Mouse (Mus musculus) forebrain, embryonic 14.5 days (tissue): ENCODE results near the gene Plin5. TPM values are rescaled to one million over a fixed set of nuclear protein-coding genes. Genes with fewer than 3 reads are reported as not detected.

Experiments
- ATAC-seq: fragments of 200-750 bp; cut with Nextera tagmentation; 2 replicates; pipeline ENCODE4 v1.8.0; 2017; ENCODE audit warnings: mild to moderate bottlenecking, moderate library complexity
- DNase-seq: peaks from one replicate; pipeline ENCODE4 v3.0.0-alpha.2; 2015; ENCODE audit warnings: low spot score
- H3K27ac ChIP-seq: fragments of 300-500 bp; sonication (generic); 2 replicates; pipeline ENCODE4 v1.5.1; 2014; ENCODE audit warnings: low read depth, mild to moderate bottlenecking, control low read depth, low read length, moderate library complexity
- H3K27me3 ChIP-seq: fragments of 300-500 bp; sonication (generic); replicated peaks from 2 replicates; pipeline ENCODE4 v1.6.1; 2014; ENCODE audit warnings: low read length, control low read depth, mixed read lengths; ENCODE audit not compliant: control insufficient read depth, insufficient read depth
- H3K36me3 ChIP-seq: fragments of 300-500 bp; sonication (generic); 2 replicates; pipeline ENCODE4 v1.6.1; 2014; ENCODE audit warnings: low read length, control low read depth; ENCODE audit not compliant: control insufficient read depth, insufficient read depth
- H3K4me1 ChIP-seq: fragments of 300-500 bp; sonication (generic); 2 replicates; pipeline ENCODE4 v1.6.1; 2014; ENCODE audit warnings: antibody characterized with exemption, low read length, control low read depth; ENCODE audit not compliant: control insufficient read depth, insufficient read depth
- H3K4me2 ChIP-seq: fragments of 300-500 bp; sonication (generic); 2 replicates; pipeline ENCODE4 v1.6.1; 2014; ENCODE audit warnings: mild to moderate bottlenecking, control low read depth, low read length
- H3K4me3 ChIP-seq: fragments of 300-500 bp; sonication (generic); 2 replicates; pipeline ENCODE4 v1.5.1; 2014; ENCODE audit warnings: low read depth, low read length, control low read depth
- H3K9ac ChIP-seq: fragments of 300-500 bp; sonication (generic); 2 replicates; pipeline ENCODE4 v1.6.1; 2014; ENCODE audit warnings: mild to moderate bottlenecking, low read length, control low read depth, moderate library complexity
- H3K9me3 ChIP-seq: fragments of 300-500 bp; sonication (generic); replicated peaks from 2 replicates; pipeline ENCODE4 v1.6.1; 2016; ENCODE audit warnings: low read length, control low read depth, mixed read lengths; ENCODE audit not compliant: control insufficient read depth
- WGBS: fragments of 180-500 bp; shearing (Covaris S2); extraction: QIAGEN DNeasy Blood & Tissue Kit; methylation state at CpG from one replicate; pipeline ENCODE4 v1.1.7; 2014; 5-methylcytosine and 5-hydroxymethylcytosine counted together
- polyA plus RNA-seq: library from polyadenylated mRNA; unstranded; fragments of >200 nt; fragmentation: Nextera tagmentation; extraction: Ambion mirVana; gene quantifications from 2 replicates; pipeline ENCODE4 v1.2.1, GENCODE M21; 2014

The Plin5 gene
- polyA plus RNA-seq, 1 experiment from 2014 or later, result 0.42 TPM

DNA sequence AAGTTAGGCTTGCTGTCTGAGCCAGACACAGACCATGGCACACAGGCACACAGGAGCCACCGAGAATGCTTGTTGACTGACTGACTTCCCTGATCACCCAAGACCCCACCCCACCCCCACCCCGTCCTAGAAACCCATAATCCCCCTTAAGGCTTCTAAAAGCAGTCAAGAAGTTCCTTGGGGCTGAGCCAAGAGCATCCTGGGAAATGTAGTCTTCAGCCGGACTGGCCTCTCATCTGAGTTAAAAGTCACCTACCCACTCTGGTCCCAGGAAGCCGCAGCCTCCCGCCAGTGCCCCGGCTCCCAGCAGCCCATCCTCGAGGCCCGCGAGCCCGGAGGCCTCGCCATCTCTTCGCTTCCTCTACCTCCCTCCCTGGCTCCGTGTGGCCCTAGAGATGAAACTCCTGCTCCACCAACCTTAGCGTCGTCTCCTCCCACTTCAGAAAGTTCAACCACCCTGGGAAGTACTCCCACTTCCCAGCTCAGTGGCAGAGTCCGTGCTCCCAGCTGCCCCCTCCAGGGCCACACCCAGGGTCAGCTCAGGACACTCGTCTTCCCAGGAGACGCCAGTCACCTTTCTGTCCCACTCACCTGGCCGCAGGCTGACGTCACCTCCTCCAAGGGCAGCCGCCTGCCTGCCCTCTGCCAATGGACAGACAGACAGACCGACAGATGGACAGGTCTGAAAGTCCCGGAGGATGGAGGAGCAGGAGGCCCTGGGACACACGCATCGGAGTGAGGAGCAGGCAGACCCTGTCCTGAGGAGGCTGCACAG is 20.6 kb upstream of the Plin5 start:
- no peak for DNase-seq
- Histone ChIP-seq H3K4me3 (0 out of 2 replicates have a peak overlapping the region, but pooled peaks have one; percentile 85), H3K9me3 (no peaks in the 10 kb centered on the region), H3K27me3 (peaks cover 19% of the 10 kb centered on the region), H3K27ac (no peak overlapping the region), H3K4me2 (peak overlapping the region; percentile 91), H3K4me1 (peaks cover 20% of the 10 kb centered on the region), H3K36me3 (no peaks in the 10 kb centered on the region), H3K9ac (0 out of 2 replicates have a peak overlapping the region, but pooled peaks have one; percentile 81)
- 12% methylated on average over 25 of the region's 25 CpGs for WGBS
- ATAC-seq, result no peak

DNA sequence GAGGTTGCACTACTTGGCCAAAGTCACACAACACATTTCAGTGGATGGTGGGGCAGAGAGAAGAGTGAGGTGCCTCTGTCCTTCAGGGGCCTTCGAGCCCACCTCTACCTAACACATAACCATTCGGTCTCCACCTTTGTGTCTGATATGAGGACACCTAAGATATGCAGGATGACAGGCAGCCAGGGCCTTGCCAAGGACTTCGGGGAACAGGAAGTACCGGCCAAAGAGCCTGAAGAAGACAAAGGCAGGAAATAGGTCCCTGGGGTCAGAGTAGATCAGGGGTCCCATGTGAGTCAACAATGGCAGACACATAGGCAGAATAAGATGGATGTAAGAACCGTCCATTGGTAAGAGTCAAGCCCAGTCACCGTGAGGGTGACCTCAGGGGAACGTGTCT is 19.2 kb upstream of the Plin5 start:
- Histone ChIP-seq H3K4me3 (no peak overlapping the region), H3K9ac (no peak overlapping the region), H3K27ac (no peak overlapping the region), H3K36me3 (no peaks in the 10 kb centered on the region), H3K27me3 (peaks cover 19% of the 10 kb centered on the region), H3K9me3 (no peaks in the 10 kb centered on the region), H3K4me2 (no peak overlapping the region), H3K4me1 (peaks cover 12% of the 10 kb centered on the region)
- 86% methylated on average over 7 of the region's 7 CpGs for WGBS
- DNase-seq, result no peak
- ATAC-seq, result no peak

DNA sequence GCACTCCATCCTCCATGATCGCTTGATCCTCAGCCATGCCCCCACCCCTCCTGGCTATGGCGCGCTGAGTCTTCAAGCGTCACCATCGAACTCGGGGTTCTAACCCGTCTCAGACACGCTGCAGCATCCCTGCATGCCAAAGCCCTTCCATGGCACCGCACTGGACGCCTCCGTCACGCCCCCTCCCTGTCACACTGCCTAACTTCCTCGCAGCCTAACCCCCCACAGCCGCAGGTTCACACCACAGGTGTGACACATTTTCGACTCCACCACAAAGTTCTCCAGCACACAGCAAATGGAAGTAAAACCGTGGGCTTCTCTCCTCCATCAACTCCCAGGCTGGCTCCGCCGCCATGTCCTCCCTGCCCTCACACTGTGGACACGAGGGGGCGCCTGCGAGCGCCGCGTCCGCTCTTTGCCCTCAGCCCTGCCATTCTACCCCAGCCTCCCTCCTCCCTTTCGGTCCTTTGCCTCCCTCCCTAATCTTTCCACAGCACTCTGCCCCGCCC is 17.1 kb upstream of the Plin5 start:
- H3K36me3 ChIP-seq, result peaks cover 8% of the 10 kb centered on the region
- H3K4me3 ChIP-seq, result no peak overlapping the region
- WGBS, result 3% methylated on average over 27 of the region's 27 CpGs
- peaks cover 8% of the 10 kb centered on the region; the same call in 1 of the 2 replicates for H3K27me3 ChIP-seq
- DNase-seq (peak; percentile 30), ATAC-seq (no peak)
- H3K27ac ChIP-seq, result no peak overlapping the region
- peaks cover 11% of the 10 kb centered on the region; the same call in 1 of the 2 replicates for H3K4me1 ChIP-seq
- H3K9me3 ChIP-seq, result no peaks in the 10 kb centered on the region
- no peak overlapping the region for H3K9ac ChIP-seq
- H3K4me2 ChIP-seq, result peak overlapping the region; percentile 38

DNA sequence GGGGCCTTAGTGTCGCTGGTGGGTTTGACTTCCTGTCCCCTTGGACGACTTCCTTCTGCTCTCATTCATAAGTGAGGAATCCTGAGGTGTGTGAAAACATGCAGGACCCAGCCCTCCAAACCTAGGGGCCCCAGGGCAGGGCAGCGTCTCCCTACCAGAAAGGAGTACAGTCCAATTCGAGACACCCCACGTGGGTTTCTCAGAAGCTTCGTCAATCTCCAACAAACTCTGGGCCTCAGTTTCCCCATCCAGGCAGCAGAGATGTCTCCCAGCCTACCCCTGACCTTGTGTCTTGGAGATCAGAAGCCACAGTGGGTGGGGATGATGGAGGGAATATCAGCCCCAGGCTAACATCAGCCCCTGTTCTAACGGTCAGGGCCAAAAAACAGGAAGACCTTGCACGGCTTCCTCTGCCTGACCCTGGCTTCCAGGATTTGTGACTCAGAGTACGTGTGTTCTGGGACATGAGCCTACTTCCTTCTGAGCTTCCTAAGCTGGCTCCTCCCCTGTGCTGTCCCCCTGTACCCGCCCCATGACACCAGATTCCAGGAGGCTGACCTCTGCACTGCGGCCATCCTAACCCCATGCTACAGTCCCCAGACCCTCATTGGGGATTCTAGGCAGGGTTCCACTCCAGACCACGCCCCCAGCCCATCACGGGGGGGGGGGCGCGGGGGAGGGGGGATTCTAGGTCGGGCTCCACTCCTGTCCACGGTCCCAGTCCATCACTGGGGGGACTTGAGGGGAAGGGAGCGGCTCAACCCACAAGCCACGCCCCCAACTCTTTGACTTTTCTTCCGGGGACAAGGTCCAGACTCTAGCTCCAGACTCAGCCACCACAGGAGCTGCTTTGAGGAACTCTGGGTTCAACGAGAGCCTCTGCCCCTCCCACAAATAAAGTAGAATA is 16.3 kb upstream of the Plin5 start:
- no peak overlapping the region for H3K27ac ChIP-seq
- no peak for DNase-seq
- no peaks in the 10 kb centered on the region for H3K9me3 ChIP-seq
- 0 out of 2 replicates have a peak overlapping the region, but pooled peaks have one; percentile 13 for H3K9ac ChIP-seq
- no peak overlapping the region for H3K4me3 ChIP-seq
- WGBS, result 26% methylated on average over 17 of the region's 21 CpGs
- H3K36me3 ChIP-seq, result peaks cover 10% of the 10 kb centered on the region
- ATAC-seq, result no peak
- H3K4me2 ChIP-seq, result peak overlapping the region; percentile 38
- 0 out of 2 replicates have a peak, but pooled peaks cover 3% of the 10 kb centered on the region for H3K27me3 ChIP-seq
- peaks cover 11% of the 10 kb centered on the region; the same call in 1 of the 2 replicates for H3K4me1 ChIP-seq

DNA sequence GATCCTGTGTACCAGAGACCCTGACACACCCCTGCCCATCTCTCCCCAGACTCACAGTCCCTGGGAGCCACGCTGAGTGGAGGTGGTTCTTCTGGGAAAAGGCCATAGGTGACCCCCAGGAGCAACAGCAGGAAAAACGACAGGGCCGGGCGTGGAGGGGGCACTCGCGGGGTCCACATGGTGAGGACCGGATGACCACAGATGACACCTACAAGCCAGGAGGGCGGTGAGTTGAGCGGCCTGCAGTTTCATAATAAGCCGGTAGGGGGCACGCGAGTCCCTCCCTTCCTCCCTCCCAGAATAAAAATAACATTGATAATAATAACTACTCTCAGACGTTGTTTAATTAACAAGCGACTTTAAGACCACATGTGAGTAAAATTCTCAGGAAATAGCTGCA is 15.3 kb upstream of the Plin5 start:
- peak; percentile 46 for DNase-seq
- H3K4me3 ChIP-seq, result no peak overlapping the region
- no peaks in the 10 kb centered on the region for H3K9me3 ChIP-seq
- H3K27ac ChIP-seq, result no peak overlapping the region
- H3K27me3 ChIP-seq, result no peaks in the 10 kb centered on the region
- peaks cover 18% of the 10 kb centered on the region for H3K36me3 ChIP-seq
- H3K4me2 ChIP-seq, result no peak overlapping the region
- ATAC-seq, result 0 out of 2 replicates have a peak, but pooled peaks have one; percentile 15
- H3K4me1 ChIP-seq, result 0 out of 2 replicates have a peak, but pooled peaks cover 7% of the 10 kb centered on the region
- 3% methylated on average over 14 of the region's 14 CpGs for WGBS
- no peak overlapping the region for H3K9ac ChIP-seq

DNA sequence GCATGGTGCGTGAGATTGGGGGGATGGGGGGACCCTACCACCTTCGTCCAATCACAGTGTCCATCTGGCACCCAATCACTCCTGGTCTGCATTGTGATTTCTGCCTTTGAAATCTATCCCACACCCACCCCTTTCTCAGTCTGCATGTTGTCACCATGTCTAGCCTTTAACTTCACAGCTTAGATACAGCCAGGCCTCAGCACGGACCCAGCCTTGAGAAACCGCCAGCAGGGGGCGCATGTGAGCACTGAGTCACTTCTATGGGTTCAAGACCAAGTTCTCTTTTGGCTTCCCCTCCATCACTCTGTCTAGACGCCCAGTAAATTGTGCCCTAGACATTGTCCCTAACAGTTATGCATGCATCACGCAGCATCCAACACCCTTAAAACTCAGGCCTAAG is 14.4 kb upstream of the Plin5 start:
- 38% methylated on average over 7 of the region's 7 CpGs for WGBS
- Histone ChIP-seq H3K27ac (no peak overlapping the region), H3K9ac (no peak overlapping the region), H3K4me3 (no peak overlapping the region), H3K9me3 (no peaks in the 10 kb centered on the region), H3K4me2 (no peak overlapping the region), H3K27me3 (no peaks in the 10 kb centered on the region), H3K36me3 (peaks cover 23% of the 10 kb centered on the region), H3K4me1 (0 out of 2 replicates have a peak, but pooled peaks cover 7% of the 10 kb centered on the region)
- peak; percentile 47; the same call in 1 of the 2 replicates for ATAC-seq
- DNase-seq, result peak; percentile 57

DNA sequence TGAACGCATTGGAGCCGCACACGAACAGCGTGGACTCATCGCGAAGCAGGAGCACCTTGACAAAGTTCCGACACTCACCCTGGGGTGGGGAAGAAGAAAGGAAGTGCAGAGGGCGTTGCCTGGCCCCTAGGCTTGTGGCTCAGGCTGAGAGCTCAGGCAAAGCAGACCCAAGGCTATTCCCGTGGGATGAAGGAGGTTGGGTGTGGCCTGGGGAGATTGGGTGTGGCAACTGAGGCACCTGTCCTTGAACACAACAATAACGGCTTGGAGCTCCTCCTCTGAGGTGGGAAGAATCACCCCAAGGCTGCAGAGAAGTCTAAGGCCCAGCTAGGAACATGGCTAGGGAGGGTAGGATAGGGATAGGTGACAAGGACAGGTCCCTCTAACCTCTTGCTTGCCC is 13.7 kb upstream of the Plin5 start:
- no peaks in the 10 kb centered on the region for H3K27me3 ChIP-seq
- H3K36me3 ChIP-seq, result peaks cover 23% of the 10 kb centered on the region
- H3K4me2 ChIP-seq, result no peak overlapping the region
- no peak overlapping the region for H3K9ac ChIP-seq
- no peak for ATAC-seq
- H3K4me3 ChIP-seq, result no peak overlapping the region
- H3K9me3 ChIP-seq, result no peaks in the 10 kb centered on the region
- WGBS, result 91% methylated on average over 10 of the region's 10 CpGs
- no peak for DNase-seq
- H3K27ac ChIP-seq, result no peak overlapping the region
- H3K4me1 ChIP-seq, result 0 out of 2 replicates have a peak, but pooled peaks cover 7% of the 10 kb centered on the region

DNA sequence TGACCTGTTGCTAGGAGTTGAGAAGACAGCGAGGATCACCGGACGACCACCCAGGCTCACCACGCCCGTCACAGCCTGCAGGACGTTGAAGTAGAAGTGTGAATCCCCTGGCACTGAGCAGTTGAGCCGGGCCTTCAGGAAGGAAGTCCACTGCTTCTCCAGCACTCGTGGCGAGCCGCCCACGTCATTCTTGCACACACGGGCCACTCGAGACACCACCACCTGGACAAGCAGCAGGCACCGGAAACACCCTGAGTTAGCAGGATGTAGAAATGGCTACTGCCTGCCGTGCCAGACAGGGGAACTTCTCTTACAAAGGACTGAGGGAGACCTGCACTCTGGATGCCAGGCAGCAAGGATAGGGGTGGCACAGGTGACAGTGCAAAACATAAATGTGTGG is 10.8 kb upstream of the Plin5 start:
- DNase-seq (no peak), ATAC-seq (no peak)
- 85% methylated on average over 15 of the region's 15 CpGs for WGBS
- peaks cover 37% of the 10 kb centered on the region for H3K36me3 ChIP-seq
- peaks cover 15% of the 10 kb centered on the region for H3K27me3 ChIP-seq
- no peaks in the 10 kb centered on the region for H3K9me3 ChIP-seq
- no peaks in the 10 kb centered on the region for H3K4me1 ChIP-seq
- no peak overlapping the region for H3K9ac ChIP-seq
- H3K27ac ChIP-seq, result no peak overlapping the region
- no peak overlapping the region for H3K4me2 ChIP-seq
- H3K4me3 ChIP-seq, result no peak overlapping the region
